Mouse (Mus musculus) mouse trophoblast stem cell (cell line): Measurements from ENCODE around the gene Schip1.

ENCODE experiments used
- in situ Hi-C, 2 experiments: fragments of 300-500 bp; cut with MseI, MboI; formaldehyde crosslinking; loops; 2 replicates in 1 of 2; 3 replicates in 1 of 2; pipeline ENCODE4 v1.15.1; 2025

The Schip1 gene

GRCm38 (mm10) chr3:68545898-68546297 is 481.3 kb downstream of the Schip1 start:
- in situ Hi-C loops: no loop called here

- in situ Hi-C loops: no loop called here
Observed at GRCm38 (mm10) chr3:68555087-68555662, 490.6 kb downstream of the Schip1 start.

DNA sequence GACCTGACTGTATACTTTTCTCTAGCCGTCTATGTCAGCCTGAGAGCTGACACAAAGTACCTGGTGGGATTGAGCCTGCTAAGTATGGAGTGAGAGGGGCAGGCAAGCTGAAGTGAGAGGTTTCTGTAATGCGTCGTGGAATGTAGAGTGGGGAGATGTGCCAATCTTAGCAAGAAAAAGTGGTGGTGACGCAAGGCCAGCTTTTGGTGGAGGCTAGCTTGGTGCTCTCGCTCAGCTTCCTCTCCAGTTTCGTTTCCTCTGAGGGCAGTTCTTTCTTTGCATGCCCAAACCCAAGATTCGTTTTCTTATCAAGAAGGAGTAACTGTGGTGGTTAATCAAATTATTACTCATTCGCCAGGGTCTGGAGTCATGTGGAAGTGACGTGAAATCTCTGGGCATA is 492.3 kb downstream of the Schip1 start:
- in situ Hi-C loops: no loop called here

DNA sequence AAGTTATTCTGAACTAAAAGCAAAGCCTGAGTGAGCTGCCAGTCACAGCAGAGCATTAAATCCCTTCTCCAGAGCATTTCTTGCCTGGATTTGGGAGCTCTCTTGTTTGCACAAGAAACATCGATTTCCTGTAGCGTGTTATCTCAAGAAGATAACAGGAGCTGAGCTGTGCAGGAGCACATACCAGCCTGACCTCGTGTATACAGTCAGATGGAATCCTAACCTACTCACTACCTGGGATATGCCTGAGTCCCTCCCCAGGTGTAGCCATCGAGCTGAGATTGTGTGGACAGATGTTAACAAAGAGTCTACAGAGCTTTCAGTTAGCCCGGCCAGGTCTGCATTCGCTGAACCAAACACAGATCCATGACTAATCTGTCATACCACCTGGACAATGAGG is 494.1 kb downstream of the Schip1 start:
- in situ Hi-C loops: no loop called here

DNA sequence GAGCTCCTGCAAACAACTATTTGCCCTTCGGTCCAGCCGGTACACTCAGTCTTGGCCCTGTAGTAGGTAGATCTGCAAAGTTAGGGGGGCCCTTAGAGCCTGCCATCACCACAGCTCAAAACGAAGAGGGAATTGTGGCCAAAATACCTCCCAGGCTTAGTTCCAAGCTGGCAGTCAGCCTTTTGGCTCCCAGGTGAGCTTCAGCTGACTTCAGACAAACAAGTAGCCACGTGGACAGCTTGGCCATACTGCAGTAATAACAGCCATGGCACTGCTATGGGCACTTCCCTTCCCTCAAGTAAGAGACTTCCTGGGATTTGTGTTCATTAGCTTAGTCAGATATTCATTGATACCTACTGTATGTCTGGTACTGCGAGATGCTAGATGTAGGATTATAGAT is 495.5 kb downstream of the Schip1 start:
- in situ Hi-C loops: no loop called here

GRCm38 (mm10) chr3:68562838-68563237 is 498.2 kb downstream of the Schip1 start:
- in situ Hi-C loops: no loop called here

DNA sequence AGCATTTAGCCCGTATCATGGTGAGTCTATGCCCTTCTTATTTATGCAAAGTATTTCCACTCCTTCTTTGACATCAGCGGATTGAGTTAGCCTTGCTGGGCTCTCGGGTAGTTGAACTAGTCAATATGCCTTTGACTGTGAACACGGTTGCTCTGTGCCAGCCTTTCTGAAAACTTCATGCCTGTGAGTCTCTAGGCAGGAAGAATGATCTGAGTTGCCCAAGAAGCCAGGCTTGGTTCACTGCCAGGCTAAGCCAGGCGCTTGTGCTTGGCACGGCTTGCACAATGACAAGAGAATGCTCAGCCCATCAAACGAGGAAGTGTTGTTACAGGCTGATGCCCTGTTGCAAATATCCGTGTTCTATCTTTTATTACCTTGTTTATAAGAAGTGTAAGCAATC is 499.3 kb downstream of the Schip1 start:
- in situ Hi-C loops: no loop called here

DNA sequence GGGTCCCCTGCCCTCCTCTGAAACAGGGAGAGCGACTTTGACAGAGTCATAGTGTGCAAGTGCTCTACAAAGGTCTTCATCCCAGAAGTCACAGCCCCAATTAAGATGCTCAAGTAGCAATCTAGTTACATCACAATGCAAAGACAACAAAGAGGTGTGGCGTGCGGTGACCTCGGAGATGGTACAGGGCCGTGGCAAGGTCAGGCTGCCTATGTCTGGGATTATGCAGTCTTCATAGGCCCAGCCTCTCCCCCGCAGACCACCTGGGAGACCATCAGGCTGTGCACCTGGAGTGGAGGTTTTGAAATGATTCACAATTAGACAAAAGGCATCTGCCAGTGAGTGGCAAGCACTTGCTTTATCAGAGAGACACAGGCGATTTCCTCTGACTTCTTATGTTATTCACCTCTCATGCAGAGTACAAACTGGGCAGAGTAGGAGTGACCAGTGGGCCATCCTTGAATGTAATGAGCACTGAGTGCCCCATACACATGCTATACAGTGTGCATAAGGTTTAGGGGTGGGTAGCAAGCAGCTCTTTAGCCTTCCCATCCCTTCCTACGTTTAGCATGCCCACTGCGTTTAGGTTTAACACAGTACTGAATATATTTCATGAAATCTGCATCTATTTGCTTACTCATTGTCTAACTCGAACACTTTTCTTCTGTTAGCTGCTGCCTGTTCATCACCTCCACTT is 500.5 kb downstream of the Schip1 start:
- in situ Hi-C loops: no loop called here

DNA sequence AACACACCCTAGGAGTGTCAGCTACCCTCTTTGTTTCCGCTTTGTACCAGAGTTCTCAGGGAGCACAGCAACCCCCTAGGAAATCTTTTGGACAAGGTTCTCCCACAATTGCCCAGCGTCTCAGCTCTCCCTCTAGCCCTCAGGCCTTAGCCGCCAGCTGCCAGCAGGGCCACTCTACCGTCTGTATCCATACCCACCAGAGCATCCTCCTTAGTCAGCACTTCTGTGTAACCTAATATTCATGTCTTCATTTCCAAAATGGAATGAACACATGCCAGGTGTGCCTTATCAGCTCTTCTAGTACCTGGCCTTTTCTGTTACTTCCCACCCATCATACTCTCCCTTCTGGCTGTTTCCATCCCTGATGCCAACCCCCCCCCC is 501.1 kb downstream of the Schip1 start:
- in situ Hi-C loops: no loop called here

DNA sequence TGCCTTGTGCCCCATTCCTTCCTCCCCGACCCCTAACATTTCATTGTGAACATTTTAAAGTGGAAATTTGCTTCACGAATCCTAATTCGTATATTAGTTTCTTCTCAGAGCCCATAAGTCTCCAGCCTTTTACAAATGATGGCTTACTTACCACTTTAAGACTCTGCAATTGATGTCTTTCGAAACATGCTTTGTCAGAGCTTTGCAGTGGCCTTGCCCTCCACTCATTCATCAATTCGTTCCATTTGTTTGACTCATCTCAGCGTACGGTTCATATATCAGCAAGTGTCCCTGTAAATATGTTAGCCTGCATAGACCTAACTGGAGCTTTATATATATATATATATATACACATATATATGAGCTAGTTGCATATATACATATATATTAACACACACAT is 503.0 kb downstream of the Schip1 start:
- in situ Hi-C loops: no loop called here

- in situ Hi-C loops: no loop called here
Observed at GRCm38 (mm10) chr3:68568149-68568548, 503.5 kb downstream of the Schip1 start.

- in situ Hi-C loops: no loop called here
Observed at GRCm38 (mm10) chr3:68568716-68569115, 504.1 kb downstream of the Schip1 start.

DNA sequence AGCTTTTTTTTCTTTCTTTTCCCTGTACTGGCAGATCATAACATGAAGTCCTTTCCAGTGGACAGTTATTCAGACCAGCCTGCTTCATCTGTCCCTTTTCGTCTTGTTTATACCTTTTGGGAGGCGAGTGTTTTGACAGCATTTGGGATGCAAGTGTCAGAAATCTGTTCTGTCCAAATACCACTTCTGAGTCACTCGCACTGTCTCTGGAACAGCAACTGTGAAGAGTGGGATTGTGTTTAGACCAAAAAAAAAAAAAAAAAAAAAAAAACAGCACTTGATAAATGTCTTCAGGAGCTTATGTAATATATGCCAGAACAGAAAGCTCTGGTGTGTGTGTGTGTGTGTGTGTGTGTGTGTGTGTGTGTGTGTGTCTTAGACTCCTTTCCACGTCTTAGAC is 505.7 kb downstream of the Schip1 start:
- in situ Hi-C loops: no loop called here

DNA sequence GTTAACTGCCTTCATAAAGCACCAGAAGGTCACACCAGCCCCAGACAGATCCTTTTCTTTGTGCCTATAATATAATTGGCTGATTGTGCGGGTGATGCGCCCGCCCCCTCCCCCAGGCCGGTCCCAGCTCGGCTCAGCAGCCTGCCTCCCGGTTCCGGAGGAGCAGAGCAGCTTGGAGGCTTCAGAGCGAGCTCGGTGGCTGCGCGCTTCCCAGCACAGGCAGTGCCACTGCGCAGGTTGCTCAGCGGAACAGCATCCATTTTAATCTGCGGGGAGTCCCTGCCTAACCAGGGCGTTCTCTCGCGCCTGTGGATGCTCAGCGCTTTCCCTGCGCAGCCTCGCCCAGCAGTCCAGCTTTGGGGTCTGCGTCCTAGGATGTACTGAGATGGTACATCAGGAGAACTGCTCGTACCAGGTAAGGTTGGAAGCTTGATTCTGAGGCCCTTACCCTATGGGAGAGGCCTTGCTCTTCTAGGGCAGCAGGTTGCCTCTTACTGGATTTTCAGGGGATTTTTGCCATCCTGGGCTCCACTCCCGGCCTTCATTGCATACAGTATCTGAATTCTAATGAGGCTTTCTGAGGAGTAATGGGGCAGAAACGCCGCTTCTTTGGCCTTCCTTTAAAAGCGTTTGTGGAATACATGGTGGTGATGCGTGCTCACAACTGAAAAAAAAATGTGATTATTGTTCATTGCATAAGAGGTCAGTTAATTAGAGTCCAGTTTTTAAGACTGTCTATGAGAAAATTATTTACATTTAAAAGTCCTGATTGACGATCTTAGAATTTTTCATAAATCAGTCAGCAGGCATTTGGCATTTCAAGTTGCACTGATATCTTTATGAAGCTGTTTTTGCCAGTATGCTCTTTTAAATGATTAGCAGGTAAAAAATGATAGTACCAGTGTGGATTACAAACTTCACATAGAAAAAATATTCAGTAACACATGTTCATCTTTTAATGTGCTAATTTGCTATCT is 507.9 kb downstream of the Schip1 start:
- in situ Hi-C loops: no loop called here

DNA sequence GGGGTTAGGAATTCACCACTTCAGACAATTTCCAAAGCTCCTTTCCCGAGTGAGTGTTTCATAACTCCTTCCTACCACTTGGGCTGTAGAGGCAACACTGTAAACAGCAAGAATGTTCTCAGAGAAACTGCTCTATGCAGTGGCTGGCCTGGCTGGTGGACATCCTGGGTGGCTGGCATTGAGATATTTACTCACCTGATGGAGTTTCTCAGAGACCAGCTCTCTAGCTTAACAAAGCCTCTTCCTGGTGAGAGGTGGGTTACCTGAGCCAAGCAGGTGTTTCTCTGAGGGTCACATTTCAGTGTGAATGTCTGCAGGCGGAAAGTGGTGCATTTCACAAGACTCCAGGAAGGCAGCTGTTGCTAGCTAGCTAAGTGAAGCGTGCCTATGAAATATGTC is 508.6 kb downstream of the Schip1 start:
- in situ Hi-C loops: no loop called here

GRCm38 (mm10) chr3:68574097-68574496 is 509.5 kb downstream of the Schip1 start:
- in situ Hi-C loops: no loop called here

GRCm38 (mm10) chr3:68574565-68574964 is 510.0 kb downstream of the Schip1 start:
- in situ Hi-C loops: no loop called here

- in situ Hi-C loops: no loop called here
Observed at GRCm38 (mm10) chr3:68575636-68576340, 511.2 kb downstream of the Schip1 start.

GRCm38 (mm10) chr3:68576431-68576830 is 511.8 kb downstream of the Schip1 start:
- in situ Hi-C loops: no loop called here

DNA sequence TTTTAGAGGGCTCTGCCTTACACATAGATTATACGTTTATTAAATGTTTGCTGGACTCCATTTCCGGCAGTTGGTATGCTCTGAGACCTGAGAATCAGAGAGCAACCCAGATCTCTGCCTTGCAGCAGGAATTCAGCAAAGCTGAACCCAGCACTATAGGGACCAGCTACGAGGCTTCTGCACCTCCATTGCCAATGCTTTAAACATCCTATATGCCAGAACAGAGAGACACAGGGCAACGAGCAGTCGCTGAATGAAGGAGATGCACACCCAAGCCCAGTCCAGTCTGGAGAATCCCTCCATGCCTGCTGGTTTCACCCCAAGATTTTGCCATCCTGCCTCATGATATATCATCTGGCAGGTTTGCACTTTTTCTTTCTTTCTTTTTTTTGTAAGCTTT is 512.3 kb downstream of the Schip1 start:
- in situ Hi-C loops: no loop called here

- in situ Hi-C loops: no loop called here
Observed at GRCm38 (mm10) chr3:68581591-68581990, 517.0 kb downstream of the Schip1 start.
